Mouse (Mus musculus) neural tube, embryonic 13.5 days (tissue): ENCODE data around the gene Trim29. TPM values are rescaled to one million over a fixed set of nuclear protein-coding genes. Genes with fewer than 3 reads are reported as not detected.

Source experiments
- ATAC-seq: fragments of 200-750 bp; cut with Nextera tagmentation; 2 replicates; pipeline ENCODE4 v1.8.0; 2017; ENCODE audit warnings: low read depth, mild to moderate bottlenecking, moderate TSS enrichment, moderate library complexity
- H3K27ac ChIP-seq: fragments of 300-500 bp; sonication (generic); replicated peaks from 2 replicates; pipeline ENCODE4 v1.5.1; 2015; ENCODE audit warnings: moderate library complexity, mild to moderate bottlenecking, inconsistent platforms
- H3K27me3 ChIP-seq: fragments of 300-500 bp; sonication (generic); 2 replicates; pipeline ENCODE4 v1.6.1; 2015; ENCODE audit warnings: mild to moderate bottlenecking, inconsistent platforms
- H3K36me3 ChIP-seq: fragments of 300-500 bp; sonication (generic); 2 replicates; pipeline ENCODE4 v1.6.1; 2015; ENCODE audit warnings: mild to moderate bottlenecking, inconsistent platforms
- H3K4me1 ChIP-seq: fragments of 300-500 bp; sonication (generic); replicated peaks from 2 replicates; pipeline ENCODE4 v1.6.1; 2015; ENCODE audit warnings: inconsistent platforms
- H3K4me2 ChIP-seq: fragments of 300-500 bp; sonication (generic); 2 replicates; pipeline ENCODE4 v1.6.1; 2015; ENCODE audit warnings: inconsistent platforms, mild to moderate bottlenecking, moderate library complexity
- H3K4me3 ChIP-seq: fragments of 300-500 bp; sonication (generic); 2 replicates; pipeline ENCODE4 v1.5.1; 2015; ENCODE audit warnings: mild to moderate bottlenecking, inconsistent platforms
- H3K9ac ChIP-seq: fragments of 300-500 bp; sonication (generic); 2 replicates; pipeline ENCODE4 v1.6.1; 2015; ENCODE audit warnings: moderate library complexity, mild to moderate bottlenecking, inconsistent platforms
- H3K9me3 ChIP-seq: fragments of 300-500 bp; sonication (generic); 2 replicates; pipeline ENCODE4 v1.6.1; 2016; ENCODE audit warnings: inconsistent platforms
- WGBS: fragments of 180-500 bp; shearing (Covaris S2); methylation state at CpG from one replicate; pipeline ENCODE4 v1.1.7; 2015; 5-methylcytosine and 5-hydroxymethylcytosine counted together
- polyA plus RNA-seq: library from polyadenylated mRNA; unstranded; fragments of >200 nt; fragmentation: Nextera tagmentation; extraction: Ambion mirVana; gene quantifications from 2 replicates; pipeline ENCODE4 v1.2.1, GENCODE M21; 2015

Trim29 gene
- 0.34 and 0.38 TPM in 2 replicates for polyA plus RNA-seq

DNA sequence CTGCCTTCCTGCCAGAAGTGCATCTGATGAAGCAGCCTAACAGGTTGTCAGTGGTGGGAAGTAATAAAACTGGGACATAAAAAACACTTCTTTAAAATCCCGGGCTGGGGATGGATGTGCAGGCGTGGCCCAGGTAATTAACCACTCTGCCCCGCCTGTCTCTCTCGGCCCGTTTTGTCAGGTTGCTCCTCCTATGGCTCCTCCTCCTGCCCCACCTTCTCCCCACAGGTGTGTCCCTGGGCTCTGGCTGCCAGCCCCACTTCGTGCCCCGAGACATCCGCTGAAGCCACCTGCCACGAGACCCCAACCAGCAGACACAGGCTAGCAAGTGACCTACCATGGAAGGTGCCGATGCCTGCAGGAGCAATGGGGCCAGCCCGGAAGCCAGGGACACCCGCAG lies at the start of gene Trim29:
Gene Trim29 (plus strand): TSS at position 311 of the 400 bp plus-strand sequence.
- WGBS = 46% methylated on average over 12 of the region's 12 CpGs
- Histone ChIP-seq H3K27ac (no peak within 1 kb of the TSS), H3K4me1 (no peaks in the 10 kb centered on the region), H3K36me3 (no peaks in the 10 kb centered on the region), H3K9ac (no peak within 1 kb of the TSS), H3K4me2 (no peak within 1 kb of the TSS), H3K4me3 (no peak within 1 kb of the TSS), H3K9me3 (no peaks in the 10 kb centered on the region), H3K27me3 (peaks cover 3% of the 10 kb centered on the region; the same call in 1 of the 2 replicates)
- ATAC-seq = no peak

DNA sequence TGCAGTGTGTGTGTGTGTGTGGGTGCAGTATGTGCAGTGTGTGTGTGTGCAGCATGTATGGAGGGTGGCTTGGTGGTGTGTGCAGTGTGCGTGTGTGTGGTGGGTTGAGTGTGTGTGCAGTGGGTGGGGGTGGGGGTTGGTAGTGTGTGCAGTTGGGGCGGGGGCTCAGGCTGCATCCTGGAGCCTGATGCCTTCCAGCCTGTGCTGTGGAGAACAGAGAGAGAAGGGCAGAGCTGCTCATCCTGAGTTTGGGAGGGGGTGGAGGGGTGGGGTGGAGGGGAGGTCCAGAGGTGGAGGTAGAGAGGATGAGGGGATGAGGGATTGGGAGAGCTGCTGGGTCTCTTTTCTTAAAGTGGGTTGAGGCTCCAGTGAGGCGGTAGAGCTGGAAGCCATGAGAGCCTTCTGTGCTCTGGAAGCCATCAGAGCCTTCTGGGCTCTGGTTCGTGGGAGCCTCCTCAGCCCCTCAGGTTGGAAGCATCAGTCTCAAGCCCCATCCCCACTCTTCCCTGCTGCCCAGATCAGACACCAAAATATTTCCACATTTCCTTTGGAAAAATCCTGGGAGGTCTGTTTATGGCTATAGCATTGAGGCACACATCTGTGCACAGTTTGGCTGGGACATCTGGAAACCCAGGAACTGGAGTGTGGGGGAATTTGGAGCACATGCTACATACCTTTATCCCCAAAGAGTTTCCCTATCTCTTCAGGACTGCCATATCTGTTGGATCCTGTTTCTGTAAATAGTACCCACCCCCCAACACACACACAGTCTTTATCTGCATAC lies 49.3 kb upstream of the Trim29 start:
- H3K27me3 ChIP-seq = 0 out of 2 replicates have a peak, but pooled peaks cover 14% of the 10 kb centered on the region
- H3K4me1 ChIP-seq = peaks cover 14% of the 10 kb centered on the region; the same call in 1 of the 2 replicates
- H3K4me2 ChIP-seq = no peak overlapping the region
- WGBS = 57% methylated on average over 4 of the region's 4 CpGs
- peak; percentile 17; the same call in 1 of the 2 replicates for ATAC-seq
- H3K9ac ChIP-seq = no peak overlapping the region
- H3K4me3 ChIP-seq = no peak overlapping the region
- peak overlapping the region; percentile 74; the same call in 1 of the 2 replicates for H3K27ac ChIP-seq
- H3K9me3 ChIP-seq = no peaks in the 10 kb centered on the region
- no peaks in the 10 kb centered on the region for H3K36me3 ChIP-seq

DNA sequence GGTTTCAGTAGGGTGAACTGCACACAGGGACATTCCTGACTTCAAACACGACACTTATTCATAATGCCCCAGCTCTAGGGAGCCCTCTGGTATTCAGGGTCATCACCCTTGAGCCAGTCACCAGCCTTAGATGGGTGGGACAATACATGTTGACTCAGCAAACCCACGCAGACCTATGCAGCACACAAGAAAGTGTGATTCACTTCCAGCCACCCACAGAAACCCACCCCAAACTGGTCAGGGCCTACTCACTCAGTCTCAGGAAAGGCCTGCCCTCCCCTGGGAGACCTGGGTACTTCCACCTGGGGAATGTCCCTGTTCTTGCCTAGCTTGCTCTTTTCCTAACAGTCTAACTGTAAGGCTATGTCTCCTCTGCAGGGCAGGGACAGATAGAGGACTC lies 48.7 kb upstream of the Trim29 start:
- Histone ChIP-seq H3K4me1 (peaks cover 14% of the 10 kb centered on the region; the same call in 1 of the 2 replicates), H3K9ac (no peak overlapping the region), H3K36me3 (no peaks in the 10 kb centered on the region), H3K27ac (peak overlapping the region; percentile 29; the same call in 1 of the 2 replicates), H3K4me2 (no peak overlapping the region), H3K4me3 (no peak overlapping the region), H3K9me3 (no peaks in the 10 kb centered on the region), H3K27me3 (0 out of 2 replicates have a peak, but pooled peaks cover 20% of the 10 kb centered on the region)
- WGBS = 50% methylated on average over 2 of the region's 2 CpGs
- no peak for ATAC-seq

DNA sequence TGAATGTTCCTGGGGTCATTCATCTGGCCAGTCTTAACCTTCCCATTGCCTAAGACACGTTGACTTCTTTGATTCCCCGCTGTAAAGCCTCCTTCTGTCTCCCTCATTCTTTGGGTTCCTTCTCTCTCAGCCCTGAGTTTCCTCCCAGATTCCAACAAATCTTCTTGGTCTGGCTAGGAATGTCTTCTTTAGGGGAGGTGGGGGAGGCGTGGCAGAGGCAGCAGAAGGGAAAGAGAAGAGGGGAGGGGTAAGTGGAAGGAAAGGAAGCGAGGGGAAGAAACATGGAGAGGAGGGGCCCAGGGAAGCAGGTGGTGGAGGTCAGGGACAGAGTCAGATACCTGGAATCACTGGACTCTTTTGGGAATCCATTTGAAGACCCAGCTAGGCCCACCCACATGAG lies 48.3 kb upstream of the Trim29 start:
- Histone ChIP-seq H3K36me3 (no peaks in the 10 kb centered on the region), H3K4me1 (peaks cover 14% of the 10 kb centered on the region; the same call in 1 of the 2 replicates), H3K9ac (no peak overlapping the region), H3K9me3 (no peaks in the 10 kb centered on the region), H3K27me3 (0 out of 2 replicates have a peak, but pooled peaks cover 22% of the 10 kb centered on the region), H3K4me2 (no peak overlapping the region), H3K4me3 (no peak overlapping the region), H3K27ac (peak overlapping the region; percentile 34; the same call in 1 of the 2 replicates)
- 49% methylated on average over 4 of the region's 4 CpGs for WGBS
- ATAC-seq = no peak

DNA sequence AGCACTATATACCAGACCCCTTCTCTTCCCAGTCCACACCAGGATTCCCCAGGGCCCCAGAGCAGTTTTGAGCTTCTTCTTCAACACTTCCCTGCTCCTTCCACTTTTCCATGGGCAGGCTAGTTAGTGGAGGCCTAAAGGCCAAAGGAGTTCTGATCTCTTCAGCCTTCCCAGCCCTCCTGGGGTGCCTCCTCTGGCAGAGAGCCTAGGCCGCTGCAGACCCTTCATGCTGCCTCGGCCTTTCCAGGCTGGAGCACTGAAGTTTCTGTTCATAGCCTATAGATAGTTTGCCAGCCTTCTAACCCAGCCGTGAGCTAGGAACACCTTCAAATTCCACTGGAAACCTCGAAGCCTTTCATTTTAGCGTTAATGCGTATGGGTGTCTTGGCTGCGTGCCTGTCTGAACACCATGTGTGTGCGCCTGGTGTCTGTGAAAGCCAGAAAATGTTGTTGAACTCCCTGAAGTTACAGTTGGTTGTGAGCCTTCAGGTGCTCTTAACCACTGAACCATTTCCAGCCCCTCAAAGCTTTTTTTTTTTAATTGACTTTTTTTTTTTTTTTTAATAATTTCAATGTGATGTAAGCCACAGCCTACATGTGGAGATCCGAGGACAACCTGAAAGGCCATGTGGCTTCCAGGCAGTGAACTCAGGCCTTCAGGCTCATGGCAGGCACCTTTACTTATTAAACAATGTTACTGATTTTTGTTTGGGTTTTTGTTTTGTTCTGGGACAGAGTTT lies 47.7 kb upstream of the Trim29 start:
- WGBS = 75% methylated on average over 9 of the region's 9 CpGs
- Histone ChIP-seq H3K4me3 (no peak overlapping the region), H3K9me3 (no peaks in the 10 kb centered on the region), H3K4me2 (no peak overlapping the region), H3K27ac (peak overlapping the region; percentile 34; the same call in 1 of the 2 replicates), H3K36me3 (no peaks in the 10 kb centered on the region), H3K9ac (no peak overlapping the region), H3K27me3 (0 out of 2 replicates have a peak, but pooled peaks cover 22% of the 10 kb centered on the region), H3K4me1 (peaks cover 14% of the 10 kb centered on the region; the same call in 1 of the 2 replicates)
- no peak for ATAC-seq

DNA sequence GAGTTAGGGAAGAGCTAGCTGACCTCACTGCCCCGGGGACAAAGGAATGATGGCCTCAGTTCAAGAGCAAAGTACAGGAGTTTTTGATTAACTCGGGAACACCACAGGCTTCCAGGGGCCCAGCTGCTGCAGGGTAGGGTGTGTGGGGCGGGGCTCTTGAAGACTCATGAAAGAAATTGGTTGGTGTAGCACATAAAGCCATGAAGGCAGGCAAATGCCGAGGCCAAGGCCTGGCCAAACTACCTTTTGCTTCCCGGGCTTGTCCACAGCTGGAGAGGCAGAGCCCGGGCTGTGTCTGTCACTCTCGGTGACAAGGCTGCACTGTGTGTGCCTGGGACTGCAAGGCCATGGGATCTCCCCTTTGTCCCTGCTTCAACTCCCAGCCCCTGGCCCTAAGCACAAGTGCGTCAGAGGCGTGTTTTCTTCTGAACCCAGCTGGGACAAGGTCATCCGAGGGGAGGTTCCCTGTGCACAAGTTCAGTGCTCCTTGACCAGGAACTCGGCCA lies 46.6 kb upstream of the Trim29 start:
- Histone ChIP-seq H3K4me2 (no peak overlapping the region), H3K9me3 (no peaks in the 10 kb centered on the region), H3K36me3 (no peaks in the 10 kb centered on the region), H3K27me3 (peaks cover 23% of the 10 kb centered on the region; the same call in 1 of the 2 replicates), H3K4me1 (peaks cover 14% of the 10 kb centered on the region; the same call in 1 of the 2 replicates), H3K4me3 (no peak overlapping the region), H3K9ac (no peak overlapping the region), H3K27ac (0 out of 2 replicates have a peak overlapping the region, but pooled peaks have one; percentile 1)
- ATAC-seq = no peak
- 16% methylated on average over 11 of the region's 11 CpGs for WGBS

DNA sequence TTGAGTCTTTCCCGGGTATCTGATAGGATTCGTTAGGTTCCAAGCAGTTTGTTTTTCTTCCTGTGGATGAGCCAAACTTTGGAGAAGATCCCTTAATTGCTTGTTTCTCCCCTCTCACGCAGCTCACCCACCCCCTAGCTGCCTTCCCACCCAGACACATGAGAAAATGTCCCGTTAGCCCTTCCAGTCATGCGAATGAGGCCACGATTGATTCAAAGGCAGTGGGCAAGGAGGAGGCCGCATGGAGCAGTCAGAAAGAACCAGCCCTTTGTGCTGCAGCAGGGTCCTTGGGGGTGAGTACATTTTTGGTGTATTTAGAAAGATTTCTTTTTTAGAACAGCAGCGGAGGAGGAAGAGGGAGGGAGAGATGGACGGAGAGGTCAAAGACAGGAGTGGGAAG lies 45.5 kb upstream of the Trim29 start:
- Histone ChIP-seq H3K4me2 (no peak overlapping the region), H3K4me3 (no peak overlapping the region), H3K27ac (no peak overlapping the region), H3K36me3 (no peaks in the 10 kb centered on the region), H3K9me3 (no peaks in the 10 kb centered on the region), H3K4me1 (peaks cover 14% of the 10 kb centered on the region; the same call in 1 of the 2 replicates), H3K27me3 (peaks cover 35% of the 10 kb centered on the region), H3K9ac (no peak overlapping the region)
- ATAC-seq = no peak
- 49% methylated on average over 9 of the region's 9 CpGs for WGBS

DNA sequence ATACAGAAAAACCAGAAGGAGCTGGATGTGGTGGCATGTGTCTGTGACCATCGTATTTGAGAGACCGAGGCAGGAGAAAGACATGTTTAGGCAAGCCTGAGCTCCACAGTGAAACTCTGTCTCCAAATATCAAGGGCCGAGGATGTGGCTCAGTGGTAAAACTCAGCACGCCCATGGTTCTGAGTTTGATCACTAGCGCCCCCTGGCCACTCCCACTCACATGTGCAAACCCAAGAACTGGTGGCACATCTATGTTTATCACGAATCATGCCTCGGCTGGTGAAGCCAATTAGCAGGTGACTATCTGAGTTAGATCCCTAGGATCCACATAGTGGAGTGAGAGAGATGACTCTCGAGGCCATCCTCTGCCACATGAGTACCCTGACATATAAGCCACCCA lies 43.3 kb upstream of the Trim29 start:
- WGBS = 85% methylated on average over 8 of the region's 8 CpGs
- Histone ChIP-seq H3K4me2 (no peak overlapping the region), H3K4me1 (peaks cover 18% of the 10 kb centered on the region), H3K9me3 (no peaks in the 10 kb centered on the region), H3K27me3 (peaks cover 56% of the 10 kb centered on the region), H3K27ac (no peak overlapping the region), H3K4me3 (no peak overlapping the region), H3K36me3 (no peaks in the 10 kb centered on the region), H3K9ac (no peak overlapping the region)
- ATAC-seq = no peak

DNA sequence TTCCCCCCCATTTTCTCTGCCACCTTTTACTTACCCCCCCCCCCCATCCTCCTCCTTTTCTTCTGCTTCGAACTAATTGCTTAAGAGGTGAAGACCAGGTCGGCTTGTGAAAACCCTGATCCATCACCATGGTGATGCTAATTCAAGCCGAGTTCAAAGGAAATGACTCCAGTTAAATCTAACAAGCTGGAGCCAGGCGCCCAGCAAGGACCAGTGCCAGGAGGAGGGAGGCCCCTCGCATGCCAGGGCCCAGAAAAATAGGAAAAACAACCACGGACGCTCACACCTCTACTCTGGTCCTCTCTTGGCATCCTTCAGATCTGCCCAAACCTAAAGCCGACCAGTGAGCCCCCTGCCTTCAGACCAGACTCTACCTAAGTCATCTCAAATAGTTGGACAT lies 41.5 kb upstream of the Trim29 start:
- Histone ChIP-seq H3K27me3 (peaks cover 68% of the 10 kb centered on the region), H3K9ac (no peak overlapping the region), H3K9me3 (no peaks in the 10 kb centered on the region), H3K4me3 (no peak overlapping the region), H3K36me3 (no peaks in the 10 kb centered on the region), H3K27ac (no peak overlapping the region), H3K4me2 (no peak overlapping the region), H3K4me1 (peaks cover 10% of the 10 kb centered on the region)
- ATAC-seq = 0 out of 2 replicates have a peak, but pooled peaks have one; percentile 36
- 5% methylated on average over 8 of the region's 8 CpGs for WGBS

DNA sequence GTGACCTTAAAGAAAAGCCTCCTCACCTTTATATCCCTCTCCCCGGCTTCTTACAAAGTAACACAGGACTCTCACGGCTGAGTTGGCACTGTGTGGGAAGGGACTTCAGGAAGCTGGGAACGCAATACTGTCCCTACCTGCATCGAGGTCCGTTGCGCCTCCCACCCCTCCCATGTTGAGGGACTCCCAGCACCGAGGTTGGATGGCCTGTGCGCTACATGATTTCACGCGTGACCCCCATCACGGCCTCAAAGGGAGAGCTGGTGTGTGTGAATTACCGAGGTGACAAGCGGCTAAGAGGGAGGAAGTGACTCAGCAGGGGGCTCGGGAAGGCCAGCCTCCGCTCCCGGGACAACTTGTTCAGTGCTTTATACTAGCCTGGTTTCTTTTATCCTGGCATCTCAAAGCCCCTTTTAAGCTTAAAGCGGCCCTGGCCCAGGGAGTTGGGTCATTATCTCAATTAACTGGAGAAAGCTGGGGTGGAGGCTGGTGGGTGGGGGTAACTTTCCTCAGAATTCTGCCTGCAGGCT lies 39.9 kb upstream of the Trim29 start:
- H3K27ac ChIP-seq = no peak overlapping the region
- H3K36me3 ChIP-seq = no peaks in the 10 kb centered on the region
- peaks cover 70% of the 10 kb centered on the region for H3K27me3 ChIP-seq
- peak overlapping the region; percentile 15 for H3K4me3 ChIP-seq
- H3K9ac ChIP-seq = peak overlapping the region; percentile 27; the same call in 1 of the 2 replicates
- peak overlapping the region; percentile 46 for H3K4me2 ChIP-seq
- no peaks in the 10 kb centered on the region for H3K9me3 ChIP-seq
- 2% methylated on average over 17 of the region's 17 CpGs for WGBS
- H3K4me1 ChIP-seq = peaks cover 10% of the 10 kb centered on the region
- ATAC-seq = no peak

DNA sequence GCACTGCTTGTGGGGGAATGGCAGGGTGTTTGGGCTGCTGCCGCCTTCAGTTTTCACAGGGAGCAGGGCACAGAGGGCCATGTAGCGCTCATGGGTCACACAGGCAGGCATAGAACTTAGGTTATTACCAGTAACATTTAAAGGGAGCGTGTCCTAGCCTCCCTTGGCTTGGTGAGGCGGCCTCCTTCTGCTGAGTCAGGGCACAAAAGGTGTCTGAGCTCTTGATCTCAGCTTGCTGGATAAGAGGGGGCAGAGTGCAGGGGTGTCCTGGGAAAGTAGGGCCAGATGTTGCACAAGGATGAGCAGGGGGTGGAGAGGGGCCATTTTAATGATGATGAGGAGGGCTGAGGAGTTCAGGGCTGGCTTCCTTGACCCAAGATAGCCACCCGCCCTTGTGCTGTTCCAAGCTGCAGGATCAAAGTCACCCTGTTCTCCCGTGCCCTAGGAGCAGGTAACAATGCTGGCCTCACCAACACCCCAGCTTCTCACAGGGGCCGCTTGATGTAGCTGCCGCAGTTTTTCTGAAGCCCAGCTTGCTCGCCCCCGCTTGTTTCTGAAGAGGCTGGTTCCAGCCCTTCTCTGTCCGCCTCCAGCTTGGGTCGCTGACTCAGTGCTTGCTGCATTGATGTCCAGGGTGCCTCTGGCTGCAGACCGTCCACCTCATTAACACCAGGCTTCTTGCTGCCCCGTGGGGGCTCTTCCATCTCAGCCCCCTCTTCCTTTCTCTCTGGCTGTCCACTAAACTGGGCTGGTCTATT lies 38.7 kb upstream of the Trim29 start:
- ATAC-seq = no peak
- Histone ChIP-seq H3K4me3 (no peak overlapping the region), H3K36me3 (no peaks in the 10 kb centered on the region), H3K27ac (no peak overlapping the region), H3K9me3 (no peaks in the 10 kb centered on the region), H3K27me3 (peaks cover 63% of the 10 kb centered on the region), H3K9ac (no peak overlapping the region), H3K4me1 (peaks cover 10% of the 10 kb centered on the region), H3K4me2 (no peak overlapping the region)
- 35% methylated on average over 14 of the region's 14 CpGs for WGBS
